Mouse (Mus musculus) hindbrain, embryonic 10.5 days (tissue): ENCODE measurements at regions not wholly inside any gene's neighbourhood (a gene's known extent, or its start where the extent isn't known, plus 50 kb on each side); places are given as distances from the start of the nearest gene placed in this dataset.

ENCODE experiments used
- DNase-seq: peaks from one replicate; pipeline ENCODE4 v3.0.0-alpha.2; 2017; ENCODE audit warnings: low spot score
- H3K27ac ChIP-seq: fragments of 300-500 bp; sonication (generic); 2 replicates; pipeline ENCODE4 v1.5.1; 2016; ENCODE audit warnings: mild to moderate bottlenecking, moderate library complexity
- H3K27me3 ChIP-seq: fragments of 300-500 bp; sonication (generic); 2 replicates; pipeline ENCODE4 v1.6.1; 2016; ENCODE audit warnings: mild to moderate bottlenecking; ENCODE audit not compliant: poor library complexity, insufficient read depth, severe bottlenecking
- H3K36me3 ChIP-seq: fragments of 300-500 bp; sonication (generic); 2 replicates; pipeline ENCODE4 v1.6.1; 2016; ENCODE audit warnings: mild to moderate bottlenecking, moderate library complexity
- H3K4me1 ChIP-seq: fragments of 300-500 bp; sonication (generic); replicated peaks from 2 replicates; pipeline ENCODE4 v1.6.1; 2016; ENCODE audit warnings: mild to moderate bottlenecking
- H3K4me3 ChIP-seq: fragments of 300-500 bp; sonication (generic); 2 replicates; pipeline ENCODE4 v1.5.1; 2016; ENCODE audit warnings: mild to moderate bottlenecking, moderate library complexity
- H3K9me3 ChIP-seq: fragments of 300-500 bp; sonication (generic); 2 replicates; pipeline ENCODE4 v1.6.1; 2016; ENCODE audit warnings: mild to moderate bottlenecking, moderate library complexity
- WGBS: fragments of 180-500 bp; shearing (Covaris S2); methylation state at CpG from one replicate; pipeline ENCODE4 v1.1.7; 2016; 5-methylcytosine and 5-hydroxymethylcytosine counted together

GRCm38 (mm10) chr3:52422826-52423225, 154.7 kb downstream of the Foxo1 start:
- H3K36me3 ChIP-seq: no peaks in the 10 kb centered on the region
- no peaks in the 10 kb centered on the region for H3K4me1 ChIP-seq
- no peak for DNase-seq
- WGBS: 83% methylated on average over 1 of the region's 1 CpGs
- H3K27me3 ChIP-seq: no peaks in the 10 kb centered on the region
- no peak overlapping the region for H3K4me3 ChIP-seq
- H3K9me3 ChIP-seq: peaks cover 11% of the 10 kb centered on the region
- no peak overlapping the region for H3K27ac ChIP-seq

- Histone ChIP-seq H3K27me3 (0 out of 2 replicates have a peak, but pooled peaks cover 8% of the 10 kb centered on the region), H3K9me3 (no peaks in the 10 kb centered on the region), H3K36me3 (no peaks in the 10 kb centered on the region), H3K4me1 (peaks cover 33% of the 10 kb centered on the region), H3K4me3 (no peak overlapping the region), H3K27ac (0 out of 2 replicates have a peak overlapping the region, but pooled peaks have one; percentile 2)
- 56% methylated on average over 6 of the region's 6 CpGs for WGBS
- no peak for DNase-seq
Observed at GRCm38 (mm10) chr3:52416261-52416660, 148.1 kb downstream of the Foxo1 start.

GRCm38 (mm10) chr3:52415361-52415760, 147.2 kb downstream of the Foxo1 start:
- 37% methylated on average over 6 of the region's 6 CpGs for WGBS
- Histone ChIP-seq H3K9me3 (no peaks in the 10 kb centered on the region), H3K27me3 (peaks cover 12% of the 10 kb centered on the region; the same call in 1 of the 2 replicates), H3K36me3 (no peaks in the 10 kb centered on the region), H3K27ac (no peak overlapping the region), H3K4me1 (peaks cover 33% of the 10 kb centered on the region), H3K4me3 (no peak overlapping the region)
- DNase-seq: no peak

GRCm38 (mm10) chr3:52414017-52414416, 145.9 kb downstream of the Foxo1 start:
- Histone ChIP-seq H3K36me3 (no peaks in the 10 kb centered on the region), H3K27me3 (peaks cover 12% of the 10 kb centered on the region; the same call in 1 of the 2 replicates), H3K27ac (no peak overlapping the region), H3K9me3 (no peaks in the 10 kb centered on the region), H3K4me1 (peaks cover 33% of the 10 kb centered on the region), H3K4me3 (no peak overlapping the region)
- WGBS: 33% methylated on average over 6 of the region's 6 CpGs
- DNase-seq: no peak

GRCm38 (mm10) chr3:52413187-52413746, 145.1 kb downstream of the Foxo1 start:
- Histone ChIP-seq H3K4me1 (peaks cover 33% of the 10 kb centered on the region), H3K27me3 (peaks cover 20% of the 10 kb centered on the region; the same call in 1 of the 2 replicates), H3K27ac (peak overlapping the region; percentile 8; the same call in 1 of the 2 replicates), H3K4me3 (peak overlapping the region; percentile 14; the same call in 1 of the 2 replicates), H3K36me3 (no peaks in the 10 kb centered on the region), H3K9me3 (no peaks in the 10 kb centered on the region)
- WGBS: 4% methylated on average over 10 of the region's 10 CpGs
- peak; percentile 46 for DNase-seq

- no peak for DNase-seq
- H3K36me3 ChIP-seq: no peaks in the 10 kb centered on the region
- H3K9me3 ChIP-seq: no peaks in the 10 kb centered on the region
- no peak overlapping the region for H3K4me3 ChIP-seq
- 93% methylated on average over 5 of the region's 5 CpGs for WGBS
- H3K27ac ChIP-seq: no peak overlapping the region
- H3K27me3 ChIP-seq: peaks cover 30% of the 10 kb centered on the region; the same call in 1 of the 2 replicates
- H3K4me1 ChIP-seq: peaks cover 29% of the 10 kb centered on the region
Observed at GRCm38 (mm10) chr3:52411356-52411755, 143.2 kb downstream of the Foxo1 start.

GRCm38 (mm10) chr3:52409465-52409864, 141.3 kb downstream of the Foxo1 start:
- no peak for DNase-seq
- Histone ChIP-seq H3K27ac (no peak overlapping the region), H3K4me1 (peaks cover 24% of the 10 kb centered on the region), H3K27me3 (peaks cover 30% of the 10 kb centered on the region; the same call in 1 of the 2 replicates), H3K9me3 (no peaks in the 10 kb centered on the region), H3K4me3 (no peak overlapping the region), H3K36me3 (no peaks in the 10 kb centered on the region)
- WGBS: 66% methylated on average over 7 of the region's 7 CpGs

GRCm38 (mm10) chr3:52406778-52407318, 138.7 kb downstream of the Foxo1 start:
- Histone ChIP-seq H3K36me3 (no peaks in the 10 kb centered on the region), H3K9me3 (no peaks in the 10 kb centered on the region), H3K4me3 (no peak overlapping the region), H3K27me3 (peaks cover 38% of the 10 kb centered on the region), H3K27ac (no peak overlapping the region), H3K4me1 (peaks cover 6% of the 10 kb centered on the region)
- DNase-seq: no peak
- 73% methylated on average over 5 of the region's 5 CpGs for WGBS

GRCm38 (mm10) chr3:52404636-52405035, 136.5 kb downstream of the Foxo1 start:
- 37% methylated on average over 4 of the region's 4 CpGs for WGBS
- H3K4me3 ChIP-seq: no peak overlapping the region
- H3K36me3 ChIP-seq: no peaks in the 10 kb centered on the region
- H3K27ac ChIP-seq: 0 out of 2 replicates have a peak overlapping the region, but pooled peaks have one; percentile 18
- peaks cover 28% of the 10 kb centered on the region for H3K4me1 ChIP-seq
- peaks cover 46% of the 10 kb centered on the region for H3K27me3 ChIP-seq
- no peaks in the 10 kb centered on the region for H3K9me3 ChIP-seq
- no peak for DNase-seq

- H3K27ac ChIP-seq: no peak overlapping the region
- H3K36me3 ChIP-seq: no peaks in the 10 kb centered on the region
- WGBS: 97% methylated on average over 4 of the region's 4 CpGs
Observed at GRCm38 (mm10) chr3:52403032-52403431, 134.9 kb downstream of the Foxo1 start.

More at GRCm38 (mm10) chr3:52403032-52403431, 134.9 kb downstream of the Foxo1 start:
- Histone ChIP-seq H3K4me1 (peaks cover 44% of the 10 kb centered on the region), H3K9me3 (no peaks in the 10 kb centered on the region), H3K4me3 (no peak overlapping the region), H3K27me3 (peaks cover 49% of the 10 kb centered on the region)
- no peak for DNase-seq
